Mouse (Mus musculus) embryonic fibroblast, embryonic 13.5 days (primary cell): ENCODE measurements around the gene 4430402I18Rik.

Source experiments
- CTCF ChIP-seq: IDR thresholded peaks from 2 replicates; pipeline ENCODE4 v1.5.1; 2011; ENCODE audit warnings: mild to moderate bottlenecking, control low read depth, low read length, moderate library complexity, borderline replicate concordance; ENCODE audit not compliant: insufficient read depth
- POLR2A ChIP-seq: IDR thresholded peaks from 2 replicates; pipeline ENCODE4 v1.6.1; 2011; ENCODE audit warnings: low read depth, mild to moderate bottlenecking, control low read depth, low read length, moderate library complexity

DNA sequence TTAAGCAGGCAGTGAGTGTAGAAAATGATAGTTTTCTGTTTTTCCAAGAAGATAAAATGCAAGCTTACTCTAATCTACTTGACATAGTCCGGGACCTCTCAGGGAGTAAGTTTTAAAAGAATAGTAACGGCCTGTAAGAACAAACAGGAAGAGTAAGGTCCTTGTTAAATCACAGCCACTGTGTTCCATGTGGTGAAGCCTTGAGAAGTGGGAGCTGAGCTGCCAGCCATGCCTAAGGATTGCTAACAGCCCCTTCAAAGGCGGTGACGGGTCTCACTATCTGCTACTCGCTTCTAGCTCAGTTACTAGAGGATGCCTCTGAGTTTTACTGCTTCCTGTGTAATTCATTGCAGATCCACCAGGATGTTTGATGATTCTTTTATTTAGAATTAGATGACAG, 49.2 kb upstream of the 4430402I18Rik start:
- TF ChIP-seq POLR2A = no peak
- TF ChIP-seq CTCF = no peak
